Mouse (Mus musculus) bone marrow macrophage, adult 2 months (primary cell): Measurements from ENCODE around the gene Ppp6r3. TPM values are rescaled to one million over a fixed set of nuclear protein-coding genes. Genes with fewer than 3 reads are reported as not detected.

Experiments used
- H3K27ac ChIP-seq: 2 replicates; pipeline ENCODE4 v1.5.1; 2012; ENCODE audit warnings: low read depth, low read length; ENCODE audit not compliant: insufficient read depth
- H3K4me1 ChIP-seq: 2 replicates; pipeline ENCODE4 v1.6.1; 2012; ENCODE audit warnings: low read length; ENCODE audit not compliant: control insufficient read depth, insufficient read depth
- H3K4me3 ChIP-seq: 2 replicates; pipeline ENCODE4 v1.5.1; 2012; ENCODE audit warnings: mild to moderate bottlenecking, low read length, moderate library complexity; ENCODE audit not compliant: insufficient read depth
- CTCF ChIP-seq: IDR thresholded peaks from 2 replicates; pipeline ENCODE4 v1.5.1; 2012; ENCODE audit warnings: low read depth, mild to moderate bottlenecking, low read length, moderate library complexity
- POLR2A ChIP-seq: IDR thresholded peaks from 2 replicates; pipeline ENCODE4 v1.6.1; 2012; ENCODE audit warnings: mild to moderate bottlenecking, low read depth, low read length, borderline replicate concordance
- polyA plus RNA-seq: library from polyadenylated mRNA; stranded (reverse); fragments of >200 nt; gene quantifications from 2 replicates; pipeline ENCODE4 v1.2.4, GENCODE M21; 2012; ENCODE audit not compliant: missing spikeins, insufficient read depth, insufficient read length

The Ppp6r3 gene
- polyA plus RNA-seq, 1 experiment: 56.1 TPM

DNA sequence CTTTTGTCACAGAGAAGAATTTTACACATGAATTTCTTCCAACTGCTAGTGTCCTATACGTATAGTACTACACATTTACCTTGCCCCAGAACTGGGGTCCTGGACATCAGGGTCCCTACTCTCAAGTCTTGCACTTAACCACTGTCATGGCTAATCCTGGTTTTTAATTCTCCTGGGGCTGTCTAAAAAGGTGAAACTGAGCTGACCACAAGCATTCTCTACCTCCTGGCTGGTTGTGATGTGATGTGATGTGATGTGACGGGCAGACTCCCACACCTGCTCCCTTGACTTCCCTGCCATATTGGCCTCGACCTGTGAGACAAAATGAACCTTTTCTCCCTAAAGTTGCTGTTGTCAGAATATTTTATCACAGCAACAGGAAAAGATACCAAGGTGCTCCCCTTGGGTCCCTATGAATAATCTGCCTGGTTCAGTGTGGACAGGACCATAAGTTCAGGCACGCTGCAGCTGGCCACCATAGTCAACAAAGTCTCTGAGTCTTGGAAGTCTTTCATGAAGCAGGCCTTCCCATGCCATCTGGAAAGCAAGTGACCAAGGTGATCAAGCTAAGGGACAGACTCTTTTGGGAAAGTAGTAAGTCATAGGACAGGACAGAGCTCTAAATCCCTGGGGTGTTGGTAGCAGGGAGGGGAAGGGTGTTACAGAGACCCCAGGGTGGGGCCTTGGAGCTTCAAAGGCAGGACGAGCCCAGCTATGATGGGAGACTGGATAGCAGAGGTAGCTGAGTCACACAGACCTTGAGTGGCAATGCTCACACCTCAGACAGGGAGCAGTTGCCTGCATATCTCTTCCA is 1.1 kb upstream of the Ppp6r3 start:
- no peak for TF ChIP-seq CTCF
- TF ChIP-seq POLR2A: no peak

DNA sequence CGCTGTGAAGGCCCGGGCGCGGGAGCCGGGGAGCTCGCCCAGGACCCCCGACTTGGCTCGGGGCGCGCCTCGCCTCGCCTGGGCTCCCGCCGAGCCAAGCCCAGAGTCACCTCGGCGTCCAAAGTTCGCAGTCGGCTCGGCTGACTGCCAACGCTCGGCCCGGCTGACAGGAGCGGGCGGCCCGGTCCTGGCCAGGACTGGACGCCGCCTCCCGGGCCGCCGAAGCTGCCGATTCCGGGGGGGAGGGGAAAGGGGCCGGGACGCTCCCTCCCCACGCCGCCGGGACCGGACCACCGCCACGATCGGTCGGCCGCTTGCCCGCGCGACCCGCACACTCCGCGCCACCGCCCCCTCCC is 295 bp downstream of the Ppp6r3 start:
- TF ChIP-seq POLR2A (no peak), CTCF (no peak)
- Histone ChIP-seq H3K4me1 (peaks cover 24% of the 10 kb centered on the region), H3K27ac (peak overlapping the region; percentile 77), H3K4me3 (peak overlapping the region; percentile 96)

More for the DNA sequence above, 1.1 kb upstream of the Ppp6r3 start:
- no peak overlapping the region for H3K27ac ChIP-seq
- H3K4me3 ChIP-seq: peak overlapping the region; percentile 32
- peaks cover 24% of the 10 kb centered on the region for H3K4me1 ChIP-seq

DNA sequence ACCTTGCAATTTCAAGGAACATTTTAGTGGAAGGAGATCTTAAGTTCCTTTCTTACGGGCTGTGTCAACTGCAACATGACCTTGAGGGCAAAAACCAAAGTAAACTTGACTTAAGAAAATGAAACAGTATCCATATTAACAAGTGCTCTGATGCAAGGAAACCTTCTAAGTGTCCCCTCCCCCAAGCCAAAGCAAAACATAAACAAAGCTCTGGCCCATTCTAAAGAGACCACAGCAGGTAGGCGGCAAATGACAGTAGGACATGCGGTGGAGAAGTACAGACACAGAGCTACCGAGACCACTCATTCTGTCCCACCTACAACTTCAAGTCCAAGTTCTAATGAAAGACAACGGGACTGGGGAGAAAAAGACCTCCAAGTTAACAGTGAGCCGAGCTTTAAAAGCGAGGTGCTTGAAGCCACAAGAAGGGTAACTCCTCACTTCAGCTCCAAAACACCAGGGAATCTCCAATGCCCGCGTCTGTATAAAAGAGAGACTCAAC is 905 bp downstream of the Ppp6r3 start:
- peak overlapping the region; percentile 96 for H3K4me3 ChIP-seq
- H3K27ac ChIP-seq: peak overlapping the region; percentile 77; the same call in 1 of the 2 replicates
- no peak for TF ChIP-seq POLR2A
- TF ChIP-seq CTCF: no peak
- H3K4me1 ChIP-seq: peaks cover 23% of the 10 kb centered on the region

DNA sequence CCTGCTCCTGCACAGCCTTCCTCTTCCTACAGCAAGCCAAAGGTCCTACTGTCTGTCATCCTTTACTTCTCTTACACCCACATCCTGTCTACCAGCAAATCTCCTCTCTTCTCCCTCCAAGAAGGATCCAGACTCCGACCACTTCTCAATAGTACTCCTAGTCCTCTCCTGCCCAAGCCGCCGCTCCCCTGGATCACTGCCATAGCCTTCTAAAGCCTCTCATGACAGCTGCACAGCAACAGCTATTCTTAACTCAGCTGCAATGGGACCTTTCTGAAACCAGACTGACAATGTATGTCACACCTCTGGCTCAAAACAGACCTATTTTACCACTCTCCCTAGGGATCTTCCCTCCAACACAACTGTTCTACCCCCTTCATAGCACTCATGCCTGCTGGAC is 11.2 kb downstream of the Ppp6r3 start:
- TF ChIP-seq CTCF: no peak
- no peak for TF ChIP-seq POLR2A
- Histone ChIP-seq H3K4me1 (peaks cover 41% of the 10 kb centered on the region), H3K27ac (no peak overlapping the region), H3K4me3 (no peak overlapping the region)

DNA sequence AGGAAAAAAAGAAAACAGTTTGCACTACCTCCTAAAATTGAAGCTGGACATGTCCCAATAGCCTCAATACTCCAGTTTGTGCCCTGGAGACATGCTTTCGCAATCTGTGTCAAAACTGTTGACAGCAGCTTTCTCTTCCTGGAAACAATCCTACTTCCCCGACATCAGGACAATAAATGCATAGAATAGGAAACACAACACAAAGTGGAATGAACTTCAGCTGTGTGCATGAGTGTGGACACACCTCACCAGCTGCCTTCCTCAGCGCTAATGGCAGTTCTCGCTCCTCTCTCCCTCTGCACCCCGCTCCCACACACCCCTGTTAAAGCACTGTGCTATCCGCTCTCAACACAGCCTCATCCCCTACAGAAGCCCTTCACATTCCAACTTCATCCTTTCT is 12.8 kb downstream of the Ppp6r3 start:
- H3K4me1 ChIP-seq: peaks cover 39% of the 10 kb centered on the region
- no peak overlapping the region for H3K4me3 ChIP-seq
- peak overlapping the region; percentile 59 for H3K27ac ChIP-seq
- no peak for TF ChIP-seq POLR2A
- no peak for TF ChIP-seq CTCF

DNA sequence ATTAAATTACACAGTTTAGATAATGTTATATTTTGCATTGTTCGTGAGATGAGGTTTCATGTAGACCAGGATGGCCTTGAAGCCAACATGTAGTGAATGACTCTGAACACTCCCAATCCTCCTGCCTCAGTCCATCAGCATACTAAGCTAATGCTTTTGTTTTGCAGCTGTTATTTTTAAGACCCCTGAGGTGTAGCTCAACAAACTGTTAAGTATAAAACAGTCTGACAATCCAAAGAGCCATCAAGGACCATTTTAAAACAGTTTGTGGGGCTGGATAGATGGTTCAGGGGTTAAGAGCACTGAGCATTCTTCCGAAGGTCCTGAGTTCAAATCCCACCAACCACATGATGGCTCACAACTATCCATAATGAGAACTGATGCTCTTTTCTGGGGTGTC is 13.3 kb downstream of the Ppp6r3 start:
- TF ChIP-seq CTCF (no peak), POLR2A (no peak)
- peak overlapping the region; percentile 49 for H3K27ac ChIP-seq

DNA sequence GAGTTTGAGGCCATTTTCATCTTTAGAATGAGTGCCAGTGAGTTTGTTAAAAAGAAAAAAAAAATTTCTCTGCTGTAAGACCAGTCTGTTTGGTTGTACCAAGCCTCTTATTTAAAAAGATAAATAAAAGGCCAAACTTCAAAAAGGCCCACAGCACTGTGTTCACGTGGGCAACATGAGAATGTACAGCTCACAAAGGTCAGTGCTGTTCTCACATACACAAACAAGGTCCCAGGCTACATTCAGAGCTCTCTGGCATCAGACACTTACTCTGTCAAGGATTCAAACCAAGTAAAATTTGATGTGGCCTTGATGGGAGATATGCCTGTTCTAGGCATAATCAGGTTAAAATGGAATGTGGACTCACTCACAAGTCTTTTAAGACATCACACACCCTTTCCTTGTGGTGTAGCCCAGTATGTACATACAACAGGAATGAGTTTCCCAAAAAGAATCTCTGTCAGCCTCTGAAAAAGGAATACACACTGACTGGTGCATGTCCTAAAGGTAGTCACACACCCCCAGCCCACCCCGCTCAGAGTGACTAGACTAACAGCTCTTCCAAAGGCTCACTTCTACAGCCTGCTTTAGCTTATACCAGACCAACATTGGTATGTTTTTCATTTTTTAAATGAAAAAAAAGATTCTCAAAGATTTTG is 19.3 kb downstream of the Ppp6r3 start:
- TF ChIP-seq CTCF: no peak
- no peak for TF ChIP-seq POLR2A
- Histone ChIP-seq H3K27ac (no peak overlapping the region), H3K4me1 (peaks cover 10% of the 10 kb centered on the region), H3K4me3 (no peak overlapping the region)

More for the DNA sequence above, 13.3 kb downstream of the Ppp6r3 start:
- H3K4me3 ChIP-seq: no peak overlapping the region
- peaks cover 36% of the 10 kb centered on the region for H3K4me1 ChIP-seq

DNA sequence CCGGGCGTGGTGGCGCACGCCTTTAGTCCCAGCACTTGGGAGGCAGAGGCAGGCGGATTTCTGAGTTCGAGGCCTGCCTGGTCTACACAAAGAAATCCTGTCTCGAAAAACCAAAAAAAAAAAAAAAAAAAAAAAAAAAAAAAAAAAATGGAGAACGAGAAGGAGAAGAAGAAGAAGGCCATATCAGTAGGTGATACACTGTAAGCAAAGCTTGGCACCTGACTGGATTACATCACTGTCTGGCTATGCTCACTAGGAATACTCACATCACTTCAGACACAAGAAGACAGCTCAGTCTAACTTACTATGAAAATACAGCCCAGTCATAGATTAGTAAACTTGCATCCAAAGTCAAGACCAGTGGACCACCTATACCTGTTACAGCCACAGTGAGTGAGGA is 20.8 kb downstream of the Ppp6r3 start:
- Histone ChIP-seq H3K27ac (no peak overlapping the region), H3K4me1 (peaks cover 6% of the 10 kb centered on the region), H3K4me3 (no peak overlapping the region)
- TF ChIP-seq CTCF: no peak
- no peak for TF ChIP-seq POLR2A

DNA sequence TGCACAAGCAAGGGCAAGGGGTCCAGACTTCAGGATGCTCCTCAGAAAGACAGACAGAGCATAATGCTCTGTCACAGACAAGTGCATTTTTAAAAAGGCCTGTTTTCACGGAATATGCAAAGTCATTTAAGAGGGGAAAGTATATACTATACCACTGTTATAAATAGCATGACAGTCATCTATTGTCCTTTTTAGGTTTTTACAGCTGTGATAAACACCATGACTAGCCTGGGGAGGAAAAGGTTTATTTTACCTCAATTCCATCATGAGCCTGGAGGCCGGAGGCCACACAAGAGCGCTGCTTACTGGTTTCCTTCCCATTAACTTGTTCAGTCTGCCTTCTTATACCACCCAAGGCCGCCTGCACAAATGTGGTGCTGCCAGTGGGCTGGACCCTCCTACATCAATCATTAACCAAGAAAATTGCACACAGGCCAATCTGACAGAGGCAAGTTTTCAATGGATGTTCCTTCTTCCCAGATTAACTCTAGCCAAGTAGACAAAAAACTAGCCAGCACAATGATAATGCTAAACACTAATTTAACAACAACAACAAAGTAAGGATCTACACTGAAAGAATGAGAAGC is 23.9 kb downstream of the Ppp6r3 start:
- no peak overlapping the region for H3K27ac ChIP-seq
- no peak overlapping the region for H3K4me3 ChIP-seq
- H3K4me1 ChIP-seq: peaks cover 8% of the 10 kb centered on the region
- TF ChIP-seq POLR2A: no peak
- TF ChIP-seq CTCF: no peak

DNA sequence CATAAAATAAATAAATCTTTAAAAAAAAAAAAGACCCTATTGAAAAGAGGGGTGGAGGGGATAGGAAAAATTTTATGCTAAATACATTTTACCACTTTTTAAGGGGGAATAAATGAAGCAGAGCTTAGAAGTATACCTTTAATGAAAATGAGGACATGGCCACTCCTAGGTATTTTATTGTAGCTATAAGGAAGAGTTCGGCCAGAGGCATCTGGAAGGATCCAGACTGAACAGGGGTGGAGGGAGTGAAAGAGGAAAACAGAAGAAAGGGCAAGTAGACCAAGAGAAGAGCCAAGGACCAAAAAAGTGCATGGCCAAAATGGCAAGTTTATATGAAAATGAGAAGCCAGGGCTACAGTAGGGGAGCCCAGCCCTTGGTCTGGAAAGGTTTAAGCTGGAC is 25.4 kb downstream of the Ppp6r3 start:
- TF ChIP-seq POLR2A (no peak), CTCF (no peak)
- peaks cover 16% of the 10 kb centered on the region for H3K4me1 ChIP-seq
- no peak overlapping the region for H3K27ac ChIP-seq
- H3K4me3 ChIP-seq: no peak overlapping the region
